In the genomic region with DNA sequence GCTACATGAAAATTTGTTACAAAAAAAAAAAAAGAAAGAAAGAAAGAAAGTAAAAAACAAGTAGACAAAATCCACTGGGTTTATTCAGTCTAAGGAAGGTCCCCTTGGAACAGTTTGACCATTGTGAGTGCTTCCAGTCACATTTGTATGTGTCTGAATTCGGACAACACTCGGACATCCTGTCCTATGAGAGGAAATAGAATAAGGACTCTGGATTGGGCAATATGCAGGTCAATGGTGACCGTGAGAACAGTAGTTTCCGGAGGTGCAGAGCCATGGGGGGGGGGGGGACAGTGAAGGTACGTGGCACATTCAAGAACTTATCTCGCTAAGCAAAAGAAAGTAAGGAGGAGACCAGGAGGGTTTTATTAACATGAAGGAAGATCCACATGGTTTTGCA, we compare ENCODE assay signal across 24 mouse cellular contexts. TPM values are rescaled to one million over a fixed set of nuclear protein-coding genes. Genes with fewer than 3 reads are reported as not detected.
DNase-seq lines count a peak whose midpoint lies in the region; ATAC-seq and TF ChIP-seq lines count a peak whose summit lies in the region.
"Had no signal": no experiment of that assay in that cellular context is flagged by ENCODE, and none has a peak within 500 bp of the region (broad histone marks: within the 10 kb centered on the region; RNA-seq: fewer than 3 reads in every experiment).

No protein-coding gene starts in this region.

- H3K27me3 ChIP-seq in heart, adult 2 months (ENCODE audit: control insufficient read depth, insufficient read depth, low read length), result no peaks in the 10 kb centered on the region
- no peaks in the 10 kb centered on the region for H3K27me3 ChIP-seq in kidney, adult 2 months (replicated peaks; ENCODE audit: control insufficient read depth, insufficient read depth, low read length)
- 0 out of 2 replicates have a peak, but pooled peaks cover 2% of the 10 kb centered on the region for H3K27me3 ChIP-seq in lung, embryonic 16.5 days (ENCODE audit: control insufficient read depth, insufficient read depth, low read depth, low read length)
- H3K27me3 ChIP-seq: embryonic facial prominence, embryonic 15.5 days; forebrain, embryonic 12.5 days had no signal

- TF ChIP-seq POLR2A in heart, adult 2 months (IDR thresholded peaks at IDR 0.05; ENCODE audit: insufficient read depth, low read depth, low read length), result no peak
- TF ChIP-seq POLR2A in kidney, adult 2 months (IDR thresholded peaks at IDR 0.05; ENCODE audit: low read depth, low read length), result no peak
- no peak for TF ChIP-seq POLR2A in lung, adult 2 months (IDR thresholded peaks at IDR 0.05; ENCODE audit: borderline replicate concordance, extremely low read depth, low read depth, low read length)

- H3K4me1 ChIP-seq in heart, adult 2 months (ENCODE audit: control insufficient read depth, insufficient read depth, low read length), result peaks cover 3% of the 10 kb centered on the region
- no peaks in the 10 kb centered on the region for H3K4me1 ChIP-seq in kidney, adult 2 months (ENCODE audit: control insufficient read depth, insufficient read depth, low read length)
- 0 out of 2 replicates have a peak, but pooled peaks cover 4% of the 10 kb centered on the region for H3K4me1 ChIP-seq in lung, embryonic 16.5 days (replicated peaks; ENCODE audit: control insufficient read depth, insufficient read depth, low read length)
- peaks cover 7% of the 10 kb centered on the region; the same call in 1 of the 2 replicates for H3K4me1 ChIP-seq in lung, adult 2 months (ENCODE audit: control insufficient read depth, insufficient read depth, low read length)
- H3K4me1 ChIP-seq: forebrain, embryonic 10.5 days; forebrain, embryonic 12.5 days had no signal

- no peak overlapping the region for H3K4me2 ChIP-seq in lung, embryonic 16.5 days (ENCODE audit: low read depth, low read length)
- H3K4me2 ChIP-seq: embryonic facial prominence, embryonic 13.5 days; embryonic facial prominence, embryonic 15.5 days; forebrain, embryonic 12.5 days had no signal

- DNase-seq in heart, adult 8-10 months (ENCODE audit: low spot score), result peak; percentile 24
- DNase-seq in heart, adult 2 months, result no peak
- peak; percentile 46 for DNase-seq in kidney, adult 2 months
- no peak for DNase-seq in kidney, postnatal 4 days
- DNase-seq in lung, adult 2 months, result no peak
- peak; percentile 47 for DNase-seq in lung, postnatal 36 days
- DNase-seq in lung, postnatal 14 days, result no peak
- DNase-seq: adrenal gland, adult 2 months; adrenal gland, postnatal 10 days; adrenal gland, postnatal 25 days; cerebellum, adult 11 months; cerebellum, adult 18-20 months; cerebellum, adult 8-10 months; cerebellum, adult 9-11 months; cerebellum, postnatal 14 days; cerebellum, postnatal 36 days; embryo, embryonic 11 days had no signal

- intact Hi-C loops in heart, adult 2 months (cut with DNase I), result no loop called here

- 0 out of 2 replicates have a peak, but pooled peaks have one; percentile 39 for ATAC-seq in lung, embryonic 16.5 days (ENCODE audit: low read depth)
- ATAC-seq: forebrain, embryonic 14.5 days had no signal

- H3K36me3 ChIP-seq in heart, adult 2 months (ENCODE audit: control insufficient read depth, insufficient read depth, low read length), result no peaks in the 10 kb centered on the region
- no peaks in the 10 kb centered on the region for H3K36me3 ChIP-seq in kidney, adult 2 months (ENCODE audit: control insufficient read depth, insufficient read depth, low read length)
- no peaks in the 10 kb centered on the region for H3K36me3 ChIP-seq in lung, embryonic 16.5 days (ENCODE audit: control insufficient read depth, insufficient read depth, low read length)
- H3K36me3 ChIP-seq: embryonic facial prominence, embryonic 13.5 days; embryonic facial prominence, embryonic 15.5 days; forebrain, embryonic 10.5 days; forebrain, embryonic 12.5 days had no signal

- H3K27ac ChIP-seq in heart, adult 2 months, result no peak overlapping the region
- H3K27ac ChIP-seq in kidney, adult 2 months (ENCODE audit: insufficient read depth, low read depth, low read length), result no peak overlapping the region
- no peak overlapping the region for H3K27ac ChIP-seq in lung, embryonic 16.5 days (ENCODE audit: low read length)
- H3K27ac ChIP-seq: embryonic facial prominence, embryonic 13.5 days; embryonic facial prominence, embryonic 15.5 days; forebrain, embryonic 10.5 days; forebrain, embryonic 12.5 days had no signal

- H3K4me3 ChIP-seq in heart, adult 2 months, result no peak overlapping the region
- no peak overlapping the region for H3K4me3 ChIP-seq in kidney, adult 2 months (ENCODE audit: insufficient read depth, low read depth, low read length)
- H3K4me3 ChIP-seq in lung, embryonic 16.5 days (ENCODE audit: low read length), result no peak overlapping the region
- H3K4me3 ChIP-seq in lung, adult 2 months (replicated peaks; ENCODE audit: extremely low read depth, low read depth, low read length), result no peak overlapping the region
- H3K4me3 ChIP-seq: embryonic facial prominence, embryonic 13.5 days; embryonic facial prominence, embryonic 15.5 days; erythroblast, embryonic 14.5 days; forebrain, embryonic 10.5 days; forebrain, embryonic 12.5 days had no signal

- 40% methylated on average over 6 of the region's 6 CpGs for WGBS in heart, adult 2 months
- WGBS in kidney, adult 2 months, result 73% methylated on average over 6 of the region's 6 CpGs
- WGBS in lung, embryonic 16.5 days, result 59% methylated on average over 6 of the region's 6 CpGs
- WGBS in lung, adult 2 months, result 43% methylated on average over 6 of the region's 6 CpGs

- no peak for TF ChIP-seq EP300 in heart, adult 2 months (IDR thresholded peaks at IDR 0.05; ENCODE audit: insufficient read depth, low read depth, low read length)

- no peaks in the 10 kb centered on the region for H3K79me2 ChIP-seq in heart, adult 2 months (replicated peaks; ENCODE audit: control insufficient read depth, insufficient read depth, low read length)

- TF ChIP-seq CTCF in heart, adult 2 months (IDR thresholded peaks at IDR 0.05), result no peak
- no peak for TF ChIP-seq CTCF in kidney, adult 2 months (conservative IDR thresholded peaks at IDR 0.05; ENCODE audit: insufficient read depth, insufficient read length, low read depth, low read length)
- no peak for TF ChIP-seq CTCF in lung, adult 2 months (IDR thresholded peaks at IDR 0.05; ENCODE audit: insufficient read depth, low read length)

- no peak overlapping the region for H3K9ac ChIP-seq in heart, adult 2 months (ENCODE audit: low read depth, low read length)
- H3K9ac ChIP-seq in lung, embryonic 16.5 days (ENCODE audit: low read length), result no peak overlapping the region
- H3K9ac ChIP-seq: embryonic facial prominence, embryonic 13.5 days; embryonic facial prominence, embryonic 15.5 days; forebrain, embryonic 12.5 days had no signal

- H3K9me3 ChIP-seq in lung, embryonic 16.5 days (ENCODE audit: control insufficient read depth, low read length), result no peaks in the 10 kb centered on the region
- H3K9me3 ChIP-seq: embryonic facial prominence, embryonic 13.5 days; embryonic facial prominence, embryonic 15.5 days; forebrain, embryonic 10.5 days; forebrain, embryonic 12.5 days had no signal

RNA-seq across cellular contexts. Expression of a gene that starts 6.1 kb away (rescaled TPM):
- total RNA-seq in heart, adult 8-10 months (2022), result 10 to 100 TPM; 31.4 to 37.3 (median 34.8) TPM
- 10 to 100 TPM; 29.7 to 34.7 TPM for total RNA-seq in heart, adult 2 months (2021)
- 39.5 and 43.0 TPM in 2 replicates for polyA plus RNA-seq in heart, adult 2 months (2012; rRNA removed)
- 91.3 and 109 TPM in 2 replicates for polyA plus RNA-seq in kidney, adult 2 months (2012; rRNA removed)
- 237 and 238 TPM in 2 replicates for polyA plus RNA-seq in lung, embryonic 16.5 days (2015; fragmentation: Nextera tagmentation; extraction: Ambion mirVana)
- polyA plus RNA-seq in lung, adult 2 months (2012; rRNA removed), result 134 and 151 TPM in 2 replicates

Comparison
In these comparisons a context has a peak if more than half of its experiments do, and no peak if none do; other contexts are left out.
1. DNase-seq: peak in heart, adult 8-10 months (single experiment), kidney, adult 2 months (single experiment) and lung, postnatal 36 days (single experiment); none in heart, adult 2 months (0 of 2), kidney, postnatal 4 days (0 of 2), lung, adult 2 months (single experiment) and lung, postnatal 14 days (single experiment).